ENCODE assay signal across 8 mouse cellular contexts in genomic region chr13:95443376-95444233, GRCm38 (mm10). TPM values are rescaled to one million over a fixed set of nuclear protein-coding genes. Genes with fewer than 3 reads are reported as not detected.
DNase-seq lines count a peak whose midpoint lies in the region; ATAC-seq and TF ChIP-seq lines count a peak whose summit lies in the region.

No protein-coding gene starts in this region.

- H3K4me3 ChIP-seq in heart, postnatal 0 days (ENCODE audit: low read depth, low read length) = peak overlapping the region; percentile 46
- H3K4me3 ChIP-seq in stomach, embryonic 15.5 days (replicated peaks) = peak overlapping the region; percentile 43

- under 1% methylated on average over 46 of the region's 46 CpGs for WGBS in heart, postnatal 0 days
- 1% methylated on average over 46 of the region's 46 CpGs for WGBS in stomach, embryonic 15.5 days

- intact Hi-C loops in left cerebral cortex, postnatal 4 days (cut with DNase I) = no loop called here
- intact Hi-C loops in left cerebral cortex, postnatal 25 days (cut with DNase I) = no loop called here

- DNase-seq in left cerebral cortex, postnatal 4 days = peak; percentile 37
- DNase-seq in left cerebral cortex, postnatal 25 days (ENCODE audit: low spot score in 2 of 2) = no peak
- peak; percentile 81 for DNase-seq in embryo, embryonic 10.5 days (ENCODE audit: low spot score)
- peak; percentile 23 for DNase-seq in heart, postnatal 0 days (ENCODE audit: low spot score)
- DNase-seq in lung, postnatal 10 days = peak; percentile 28
- no peak for DNase-seq in c-Kit-positive CD71-positive TER-119-positive erythroid progenitor cells, embryonic 14.5 days (ENCODE audit: low spot score)
- no peak for DNase-seq in cerebellum, adult 11 months

- peaks cover 35% of the 10 kb centered on the region for H3K27me3 ChIP-seq in heart, postnatal 0 days (ENCODE audit: control insufficient read depth, insufficient read depth, low read length)
- peaks cover 30% of the 10 kb centered on the region for H3K27me3 ChIP-seq in stomach, embryonic 15.5 days (replicated peaks)

- no peaks in the 10 kb centered on the region for H3K9me3 ChIP-seq in heart, postnatal 0 days (replicated peaks; ENCODE audit: control insufficient read depth, low read length)
- H3K9me3 ChIP-seq in stomach, embryonic 15.5 days = no peaks in the 10 kb centered on the region

- peak; percentile 47 for ATAC-seq in heart, postnatal 0 days (ENCODE audit: insufficient read depth, low read depth)
- peak; percentile 35; the same call in 1 of the 2 replicates for ATAC-seq in stomach, embryonic 15.5 days (ENCODE audit: insufficient read depth, low FRiP score, low read depth)

- H3K9ac ChIP-seq in heart, postnatal 0 days (replicated peaks; ENCODE audit: low read depth, low read length) = no peak overlapping the region; the same call in 1 of the 2 replicates
- no peak overlapping the region for H3K9ac ChIP-seq in stomach, embryonic 15.5 days

- no peaks in the 10 kb centered on the region for H3K36me3 ChIP-seq in heart, postnatal 0 days (replicated peaks; ENCODE audit: control insufficient read depth, insufficient read depth, low read length)
- no peaks in the 10 kb centered on the region for H3K36me3 ChIP-seq in stomach, embryonic 15.5 days

- TF ChIP-seq CTCF in heart, postnatal 0 days (IDR thresholded peaks at IDR 0.05; ENCODE audit: low read depth) = peak; percentile 22; the same call in 1 of the 2 replicates

- TF ChIP-seq EP300 in heart, postnatal 0 days (IDR thresholded peaks at IDR 0.05; ENCODE audit: low read depth) = no peak

- no peak overlapping the region for H3K27ac ChIP-seq in heart, postnatal 0 days (ENCODE audit: low read depth)
- no peak overlapping the region for H3K27ac ChIP-seq in stomach, embryonic 15.5 days

- H3K4me1 ChIP-seq in heart, postnatal 0 days (ENCODE audit: control insufficient read depth, insufficient read depth) = peaks cover 10% of the 10 kb centered on the region; the same call in 1 of the 2 replicates
- H3K4me1 ChIP-seq in stomach, embryonic 15.5 days = peaks cover 11% of the 10 kb centered on the region

- H3K4me2 ChIP-seq in heart, postnatal 0 days (ENCODE audit: low read depth, low read length) = peak overlapping the region; percentile 68
- H3K4me2 ChIP-seq in stomach, embryonic 15.5 days = peak overlapping the region; percentile 91

RNA-seq across cellular contexts. Expression of gene Crhbp, which starts 1.1 kb away (rescaled TPM):
- 1 to 10 TPM; 5.7 to 6.5 TPM for total RNA-seq in left cerebral cortex, postnatal 4 days (2021)
- total RNA-seq in left cerebral cortex, postnatal 25 days (2021) = 10 to 100 TPM; 22.8 to 23.7 TPM
- not detected in 2 replicates for total RNA-seq in heart, postnatal 0 days (2014; rRNA removed; ENCODE audit: low replicate concordance)
- polyA plus RNA-seq in heart, postnatal 0 days (2015; fragmentation: Nextera tagmentation; extraction: Ambion mirVana) = not detected in 2 replicates
- polyA plus RNA-seq in stomach, embryonic 15.5 days (2015; fragmentation: Nextera tagmentation; extraction: Ambion mirVana) = 0.28 and 0.30 TPM in 2 replicates

RNA-seq across cellular contexts. Expression of gene S100z, which starts 34.9 kb away (rescaled TPM):
- total RNA-seq in left cerebral cortex, postnatal 4 days (2021) = not detected
- not detected for total RNA-seq in left cerebral cortex, postnatal 25 days (2021)
- not detected in 2 replicates for total RNA-seq in heart, postnatal 0 days (2014; rRNA removed; ENCODE audit: low replicate concordance)
- polyA plus RNA-seq in heart, postnatal 0 days (2015; fragmentation: Nextera tagmentation; extraction: Ambion mirVana) = not detected in 2 replicates
- polyA plus RNA-seq in stomach, embryonic 15.5 days (2015; fragmentation: Nextera tagmentation; extraction: Ambion mirVana) = not detected in 2 replicates

Comparison
In these comparisons a context has a peak if more than half of its experiments do, and no peak if none do; other contexts are left out.
1. DNase-seq: peak in left cerebral cortex, postnatal 4 days (single experiment), embryo, embryonic 10.5 days (single experiment), heart, postnatal 0 days (single experiment) and lung, postnatal 10 days (single experiment); none in left cerebral cortex, postnatal 25 days (0 of 2), c-Kit-positive CD71-positive TER-119-positive erythroid progenitor cells, embryonic 14.5 days (single experiment) and cerebellum, adult 11 months (single experiment).